Mouse (Mus musculus): ENCODE measurements around the gene Idh3g. TPM values are rescaled to one million over a fixed set of nuclear protein-coding genes. Genes with fewer than 3 reads are reported as not detected.

The Idh3g gene
- 148 to 158 TPM (median 152 TPM) in 4 replicates for total RNA-seq (2023; ENCODE audit: inconsistent age)

DNA sequence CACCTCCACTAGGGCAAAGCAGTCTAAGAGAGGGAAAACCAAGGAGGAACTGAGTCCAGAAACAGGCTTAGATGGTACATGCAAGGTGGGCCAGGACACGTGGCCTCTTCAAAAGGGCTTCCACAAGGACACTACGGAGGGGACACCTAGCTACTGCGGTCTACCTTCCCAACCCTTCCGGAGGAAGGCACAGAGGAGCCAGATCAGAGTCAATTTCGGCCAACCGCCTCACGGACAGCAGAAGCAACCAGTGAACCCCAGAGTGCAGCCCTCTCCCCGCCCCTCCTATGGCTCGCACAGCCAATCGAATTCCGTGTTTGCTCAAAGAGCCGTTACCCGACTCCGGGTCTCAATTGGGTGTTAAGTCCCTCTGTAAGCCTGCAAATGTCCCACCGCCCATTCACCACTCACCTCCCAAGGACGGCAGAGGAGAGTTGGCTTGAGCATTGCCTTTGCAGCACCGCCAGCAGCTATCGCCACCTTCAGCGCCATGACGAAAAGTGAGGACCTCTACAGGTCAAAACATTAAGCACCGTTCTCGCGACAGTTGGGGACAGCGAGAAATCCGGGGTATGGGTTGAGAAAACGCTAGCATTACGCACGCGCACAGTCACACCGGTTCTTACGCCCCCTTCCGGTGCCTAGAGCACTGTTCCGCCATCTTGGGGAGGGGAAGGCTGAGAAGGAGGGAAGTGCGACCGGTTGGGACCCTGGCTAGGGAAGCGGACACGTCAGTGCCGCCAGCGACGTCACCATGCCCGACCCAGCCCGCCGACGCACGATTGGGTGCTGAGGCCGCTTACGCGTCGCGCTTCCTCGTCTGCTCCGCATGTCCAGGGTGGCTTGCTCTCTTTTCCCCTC lies at the start of gene Idh3g, which contains the start of gene Ssr4:
Gene Idh3g, minus strand, starts transcription at position 534 of the 861 bp plus-strand sequence.
Gene Ssr4, plus strand, starts transcription at position 665 of the 861 bp plus-strand sequence.

DNA sequence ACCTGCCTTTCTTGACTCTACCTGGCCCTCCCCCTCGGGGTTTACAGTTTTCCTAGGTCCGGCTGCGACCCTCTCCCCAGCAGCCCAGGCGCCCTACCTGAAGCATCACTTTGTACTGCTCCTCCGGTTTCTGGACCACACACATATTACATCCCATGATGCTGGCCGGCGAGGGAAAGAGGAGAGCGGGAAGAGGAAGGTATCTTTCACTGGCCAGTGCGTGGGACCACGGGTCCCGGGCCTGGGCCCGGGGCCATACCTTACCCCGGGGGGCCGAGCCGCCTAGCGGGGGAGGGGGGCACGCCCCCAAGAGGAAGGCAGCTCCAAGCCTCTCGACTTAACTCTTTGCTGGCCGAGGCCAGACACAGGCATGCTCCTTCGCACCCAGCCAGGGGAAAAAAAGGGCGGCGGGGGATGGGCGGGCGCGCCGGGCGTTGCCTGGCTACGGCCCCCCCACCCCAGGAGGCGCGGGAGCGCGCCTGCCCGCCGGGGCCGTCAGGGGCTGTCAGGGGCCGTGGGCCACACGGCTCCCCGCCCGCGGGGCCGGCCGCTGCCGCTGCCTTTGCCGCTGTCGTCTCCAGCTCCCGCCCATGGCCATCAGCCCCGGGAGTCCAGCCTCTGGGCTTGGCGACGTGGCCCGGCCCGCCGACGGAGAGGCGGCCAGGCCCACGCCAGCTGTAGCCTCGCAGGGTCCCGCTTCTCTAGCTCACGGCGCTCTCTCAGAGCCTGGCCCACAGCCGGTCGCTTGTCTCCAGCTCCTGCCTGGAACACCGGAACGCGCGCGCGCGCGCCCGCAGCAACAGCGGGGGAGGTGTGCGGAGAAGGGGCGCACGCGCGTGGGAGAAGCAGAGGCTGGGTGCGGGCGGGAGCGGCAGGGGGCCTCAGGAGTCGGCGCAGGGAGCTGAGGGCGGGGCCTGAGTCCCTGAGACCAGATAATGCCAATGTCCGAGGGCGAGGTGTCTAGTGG lies 37.8 kb upstream of the Idh3g start, which contains the start of gene Pdzd4:
Gene Pdzd4, minus strand, starts transcription at position 785 of the 967 bp plus-strand sequence.

DNA sequence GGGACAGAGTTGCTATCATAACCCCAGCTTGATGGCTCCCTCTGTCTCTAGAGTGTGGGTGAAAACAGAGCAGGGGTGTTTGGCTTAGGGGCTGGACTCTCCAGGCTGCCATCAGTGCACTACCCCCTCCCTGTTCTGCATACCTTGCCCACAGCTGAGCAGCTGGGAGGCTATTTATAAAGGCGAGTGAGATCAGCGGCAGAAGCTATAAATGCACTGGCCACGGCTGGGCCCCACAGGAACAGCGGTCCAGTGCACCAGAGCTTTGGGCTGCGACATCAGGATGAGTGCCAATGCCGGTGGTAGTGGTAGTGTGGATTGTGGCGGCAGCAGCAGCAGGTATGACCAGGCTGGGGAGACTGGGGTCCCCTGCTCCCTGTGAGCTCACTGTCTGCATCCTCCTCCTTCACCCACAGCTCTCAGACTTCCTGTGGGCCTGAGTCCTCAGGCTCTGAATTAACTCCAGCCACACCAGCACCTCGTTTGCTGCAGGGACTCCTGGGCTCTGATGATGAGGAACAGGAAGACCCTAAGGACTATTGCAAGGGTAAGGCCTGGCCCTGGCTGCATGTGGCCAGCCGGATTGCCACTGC lies 12.4 kb downstream of the Idh3g start, which contains the start of gene Srpk3:
Gene Srpk3, plus strand, starts transcription at position 238 of the 593 bp plus-strand sequence.

DNA sequence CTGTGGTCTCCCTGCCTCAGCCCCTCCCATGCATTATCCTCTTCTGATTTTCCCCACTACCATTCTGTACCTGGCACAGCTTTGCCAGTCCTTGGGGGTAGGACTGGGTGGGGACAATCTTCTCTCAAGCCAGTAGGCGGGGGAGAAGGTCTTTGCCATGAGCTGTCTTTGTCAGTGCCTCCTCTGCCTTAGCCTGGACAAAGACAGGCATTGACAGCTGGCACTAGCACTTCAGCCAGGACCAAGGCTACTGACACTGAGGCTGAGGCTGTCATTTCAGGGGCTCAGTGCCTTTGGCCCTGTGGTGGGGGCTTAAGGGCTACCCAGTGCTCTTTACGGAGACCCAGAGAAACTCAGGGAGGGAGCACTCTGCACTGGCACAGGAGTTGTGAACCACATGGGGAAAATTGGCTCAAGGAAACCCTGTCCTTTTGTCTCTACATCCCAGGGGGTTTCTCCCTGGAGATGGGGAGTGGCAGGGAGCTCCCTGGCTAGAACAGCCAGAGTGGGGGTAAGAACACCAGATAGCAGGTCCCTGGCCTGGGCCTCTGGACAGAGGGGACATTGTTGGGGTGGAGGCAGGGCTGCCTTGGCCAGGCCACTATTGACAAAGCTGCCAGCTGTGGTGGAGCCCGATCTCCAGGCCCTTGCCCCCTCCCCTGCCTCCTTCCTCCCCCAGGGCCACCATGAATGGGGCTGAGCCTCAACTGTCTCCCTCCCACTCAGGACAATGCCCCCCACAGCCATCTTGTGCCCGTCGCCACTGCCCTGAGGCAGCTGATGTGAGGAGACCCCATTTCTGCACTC lies 30.2 kb downstream of the Idh3g start, which contains the start of gene Plxnb3:
Gene Plxnb3, plus strand, starts transcription at position 757 of the 807 bp plus-strand sequence.

Other genes starting within 250 kb of the Idh3g start
- gene Dusp9, start 147.5 kb downstream of the Idh3g start, total RNA-seq (2023; ENCODE audit: inconsistent age), result 0.24 TPM in 1 of 4 replicates, not detected in the others
- gene Pnck, start 126.8 kb downstream of the Idh3g start, total RNA-seq (2023; ENCODE audit: inconsistent age), result not detected in 4 replicates
- 0.27 to 0.93 TPM (median 0.61 TPM) in 3 of 4 replicates, not detected in the other for gene Slc6a8, start 113.7 kb downstream of the Idh3g start, total RNA-seq (2023; ENCODE audit: inconsistent age)
- 130 to 149 TPM (median 134 TPM) in 4 replicates for gene Bcap31, start 70.7 kb downstream of the Idh3g start, total RNA-seq (2023; ENCODE audit: inconsistent age)
- 67.0 to 74.1 TPM (median 71.8 TPM) in 4 replicates for gene Abcd1, start 70.3 kb downstream of the Idh3g start, total RNA-seq (2023; ENCODE audit: inconsistent age)
- gene Plxnb3, start 29.8 kb downstream of the Idh3g start, total RNA-seq (2023; ENCODE audit: inconsistent age), result 0.12 to 0.27 TPM in 2 of 4 replicates, not detected in the others
- gene Srpk3, start 12.5 kb downstream of the Idh3g start, total RNA-seq (2023; ENCODE audit: inconsistent age), result 154 to 171 TPM (median 166 TPM) in 4 replicates
- gene Ssr4, start 131 bp upstream of the Idh3g start, total RNA-seq (2023; ENCODE audit: inconsistent age), result 127 to 153 TPM (median 143 TPM) in 4 replicates
- gene Pdzd4, start 38.1 kb upstream of the Idh3g start, total RNA-seq (2023; ENCODE audit: inconsistent age), result 0.30 to 0.60 TPM (median 0.43 TPM) in 4 replicates
- gene Avpr2, start 105.2 kb upstream of the Idh3g start, total RNA-seq (2023; ENCODE audit: inconsistent age), result not detected in 4 replicates
- gene L1cam, start 109.2 kb upstream of the Idh3g start, total RNA-seq (2023; ENCODE audit: inconsistent age), result 14.4 to 17.2 TPM (median 15.6 TPM) in 4 replicates
- 340 to 368 TPM (median 352 TPM) in 4 replicates for gene Arhgap4, start 135.0 kb upstream of the Idh3g start, total RNA-seq (2023; ENCODE audit: inconsistent age)
- 59.3 to 63.7 TPM (median 61.0 TPM) in 4 replicates for gene Naa10, start 135.0 kb upstream of the Idh3g start, total RNA-seq (2023; ENCODE audit: inconsistent age)
- 30.6 to 51.2 TPM (median 33.3 TPM) in 4 replicates for gene Renbp, start 144.0 kb upstream of the Idh3g start, total RNA-seq (2023; ENCODE audit: inconsistent age)
- gene Hcfc1, start 179.5 kb upstream of the Idh3g start, total RNA-seq (2023; ENCODE audit: inconsistent age), result 105 to 124 TPM (median 116 TPM) in 4 replicates
- 157 to 185 TPM (median 168 TPM) in 4 replicates for gene Irak1, start 237.0 kb upstream of the Idh3g start, total RNA-seq (2023; ENCODE audit: inconsistent age)

Measured in B cell, adult (primary cell).